Mouse (Mus musculus) MEL (cell line): ENCODE measurements around the gene Dgke. TPM values are rescaled to one million over a fixed set of nuclear protein-coding genes. Genes with fewer than 3 reads are reported as not detected.

Experiments
- DNase-seq: peaks from one replicate; pipeline ENCODE4 v3.0.0; 2011; ENCODE audit warnings: low read depth, low spot score
- H3K27ac ChIP-seq: 2 replicates; pipeline ENCODE4 v1.5.1; 2012; ENCODE audit warnings: low read depth, mild to moderate bottlenecking, control low read depth, low read length, moderate library complexity; ENCODE audit not compliant: control insufficient read depth
- H3K27me3 ChIP-seq, 2 experiments: fragments of 150-350 bp in 1 of 2; sonication (generic) in 1 of 2; 2 replicates each; pipeline ENCODE4 v1.6.1; 2012; ENCODE audit warnings: low read length in 2 of 2, mild to moderate bottlenecking in 2 of 2, improper control_type of control experiment in 1 of 2, moderate library complexity in 1 of 2; ENCODE audit not compliant: insufficient read depth in 2 of 2, control insufficient read depth in 1 of 2
- H3K36me3 ChIP-seq, 2 experiments: 2 replicates each; pipeline ENCODE4 v1.6.1; 2012 to 2014; ENCODE audit warnings: low read length in 2 of 2, improper control_type of control experiment in 1 of 2, inconsistent platforms in 1 of 2, mild to moderate bottlenecking in 1 of 2; ENCODE audit not compliant: insufficient read depth in 2 of 2, control insufficient read depth in 1 of 2
- H3K4me1 ChIP-seq, 2 experiments: fragments of 150-350 bp in 1 of 2; sonication (generic) in 1 of 2; 2 replicates each; pipeline ENCODE4 v1.6.1; 2012; ENCODE audit warnings: low read length in 2 of 2, improper control_type of control experiment in 1 of 2, mild to moderate bottlenecking in 1 of 2; ENCODE audit not compliant: insufficient read depth in 2 of 2, control insufficient read depth in 1 of 2
- H3K4me3 ChIP-seq, 2 experiments: fragments of 150-350 bp in 1 of 2; sonication (generic) in 1 of 2; 2 replicates each; pipeline ENCODE4 v1.5.1; 2012; ENCODE audit warnings: low read depth in 2 of 2, low read length in 2 of 2, mild to moderate bottlenecking in 2 of 2, moderate library complexity in 2 of 2, control low read depth in 1 of 2, improper control_type of control experiment in 1 of 2; ENCODE audit not compliant: control insufficient read depth in 1 of 2, insufficient read depth in 1 of 2
- H3K79me2 ChIP-seq: 2 replicates; pipeline ENCODE4 v1.6.1; 2012; ENCODE audit warnings: mild to moderate bottlenecking, low read length, moderate library complexity; ENCODE audit not compliant: control insufficient read depth, poor library complexity, insufficient read depth
- H3K9ac ChIP-seq: 2 replicates; pipeline ENCODE4 v1.6.1; 2012; ENCODE audit warnings: low read depth, mild to moderate bottlenecking, control low read depth, low read length, moderate library complexity; ENCODE audit not compliant: control insufficient read depth, poor library complexity, severe bottlenecking
- H3K9me3 ChIP-seq: fragments of 150-350 bp; sonication (generic); replicated peaks from 2 replicates; pipeline ENCODE4 v1.6.1; 2012; ENCODE audit warnings: mild to moderate bottlenecking, low read length, improper control_type of control experiment, moderate library complexity; ENCODE audit not compliant: insufficient read depth
- CHD1 ChIP-seq: IDR thresholded peaks from 2 replicates; pipeline ENCODE4 v1.6.1; 2012; ENCODE audit warnings: low read depth, mild to moderate bottlenecking, inconsistent platforms, low read length, improper control_type of control experiment
- CHD2 ChIP-seq: IDR thresholded peaks from 2 replicates; pipeline ENCODE4 v1.6.1; 2011; ENCODE audit warnings: low read length, improper control_type of control experiment
- CTCF ChIP-seq, 3 experiments: IDR thresholded peaks in 2 of 3; conservative IDR thresholded peaks in 1 of 3; 2 replicates each; pipeline ENCODE4 v1.5.1; 2011 to 2012; ENCODE audit warnings: low read length in 3 of 3, low read depth in 2 of 3, mild to moderate bottlenecking in 2 of 3, improper control_type of control experiment in 1 of 3, inconsistent platforms in 1 of 3, mixed read lengths in 1 of 3, moderate library complexity in 1 of 3; ENCODE audit not compliant: control insufficient read depth in 1 of 3, insufficient read depth in 1 of 3, poor library complexity in 1 of 3, severe bottlenecking in 1 of 3
- E2F4 ChIP-seq: IDR thresholded peaks from 2 replicates; pipeline ENCODE4 v1.6.1; 2011; ENCODE audit warnings: low read depth, low read length, improper control_type of control experiment, borderline replicate concordance
- ETS1 ChIP-seq: IDR thresholded peaks from 2 replicates; pipeline ENCODE4 v1.6.1; 2012; ENCODE audit warnings: low read depth, mild to moderate bottlenecking, inconsistent platforms, low read length, improper control_type of control experiment, moderate library complexity
- MAX ChIP-seq: IDR thresholded peaks from 2 replicates; pipeline ENCODE4 v1.6.1; 2011; ENCODE audit warnings: low read length, improper control_type of control experiment
- MAZ ChIP-seq: IDR thresholded peaks from 2 replicates; pipeline ENCODE4 v1.6.1; 2012; ENCODE audit warnings: low read depth, mild to moderate bottlenecking, inconsistent platforms, low read length, improper control_type of control experiment
- MEF2A ChIP-seq: IDR thresholded peaks from 2 replicates; pipeline ENCODE4 v1.6.1; 2014; ENCODE audit warnings: low read depth, mild to moderate bottlenecking, inconsistent platforms, low read length, improper control_type of control experiment; ENCODE audit not compliant: poor library complexity, insufficient replicate concordance, severe bottlenecking; ENCODE audit errors: extremely low read depth
- MXI1 ChIP-seq: IDR thresholded peaks from 2 replicates; pipeline ENCODE4 v1.6.1; 2011; ENCODE audit warnings: mild to moderate bottlenecking, low read depth, low read length, improper control_type of control experiment
- MYB ChIP-seq: IDR thresholded peaks from 2 replicates; pipeline ENCODE4 v1.6.1; 2011; ENCODE audit warnings: mild to moderate bottlenecking, low read depth, low read length, improper control_type of control experiment
- POLR2A ChIP-seq, 2 experiments: IDR thresholded peaks; 2 replicates each; pipeline ENCODE4 v1.6.1; 2011 to 2012; ENCODE audit warnings: low read length in 2 of 2, mild to moderate bottlenecking in 2 of 2, control low read depth in 1 of 2, improper control_type of control experiment in 1 of 2, low read depth in 1 of 2, moderate library complexity in 1 of 2; ENCODE audit not compliant: control insufficient read depth in 1 of 2, insufficient read depth in 1 of 2, poor library complexity in 1 of 2
- SIN3A ChIP-seq: IDR thresholded peaks from 2 replicates; pipeline ENCODE4 v1.6.1; 2012; ENCODE audit warnings: low read length, improper control_type of control experiment, inconsistent platforms
- SMC3 ChIP-seq: IDR thresholded peaks from 2 replicates; pipeline ENCODE4 v1.6.1; 2011; ENCODE audit warnings: low read depth, low read length, improper control_type of control experiment
- UBTF ChIP-seq: IDR thresholded peaks from 2 replicates; pipeline ENCODE4 v1.6.1; 2012; ENCODE audit warnings: low read depth, mild to moderate bottlenecking, inconsistent platforms, low read length, improper control_type of control experiment, moderate library complexity, borderline replicate concordance; ENCODE audit not compliant: insufficient read depth
- USF2 ChIP-seq, 2 experiments: IDR thresholded peaks; 2 replicates each; pipeline ENCODE4 v1.6.1; 2011 to 2012; ENCODE audit warnings: improper control_type of control experiment in 2 of 2, low read length in 2 of 2, borderline replicate concordance in 1 of 2, inconsistent platforms in 1 of 2, low read depth in 1 of 2, mild to moderate bottlenecking in 1 of 2; ENCODE audit not compliant: insufficient read depth in 1 of 2
- ZC3H11A ChIP-seq: IDR thresholded peaks from 2 replicates; pipeline ENCODE4 v1.6.1; 2012; ENCODE audit warnings: low read depth, mild to moderate bottlenecking, inconsistent platforms, low read length, improper control_type of control experiment
- ZMIZ1 ChIP-seq: IDR thresholded peaks from 2 replicates; pipeline ENCODE4 v1.6.1; 2012; ENCODE audit warnings: low read depth, mild to moderate bottlenecking, inconsistent platforms, low read length, improper control_type of control experiment, moderate library complexity
- polyA plus RNA-seq, 2 experiments: library from polyadenylated mRNA; stranded (reverse) in 1 of 2; unstranded in 1 of 2; fragments of >175 nt in 1 of 2; fragments of >200 nt in 1 of 2; gene quantifications; 2 replicates each; pipeline versions ENCODE4 v1.2.1 to v1.2.4; 2012; ENCODE audit warnings: low replicate concordance in 2 of 2, low read depth in 1 of 2; ENCODE audit not compliant: insufficient read length in 2 of 2, insufficient read depth in 1 of 2, missing spikeins in 1 of 2
- total RNA-seq: library from RNA; depleted of rRNA; stranded (reverse); fragments of 300-350 nt; gene quantifications from 2 replicates; pipeline ENCODE4 v1.2.3, GENCODE M21; 2012; rRNA removed

Gene Dgke
- total RNA-seq = 4.7 and 5.2 TPM in 2 replicates
- 1 to 10 TPM in 1 of 2 experiments, not detected in 1; 6.4 TPM for polyA plus RNA-seq

- H3K79me2 ChIP-seq = no peaks in the 10 kb centered on the region
- no peaks in the 10 kb centered on the region for H3K9me3 ChIP-seq
- no peak for DNase-seq
- no peaks in the 10 kb centered on the region for H3K4me1 ChIP-seq
- no peak within 1 kb of the TSS for H3K9ac ChIP-seq
- peaks cover 0 to 6% of the 10 kb centered on the region in 2 experiments; a peak in 2 of 4 replicates for H3K36me3 ChIP-seq
- H3K4me3 ChIP-seq = no peak within 1 kb of the TSS
- TF ChIP-seq MEF2A (no peak), ZC3H11A (no peak), MAX (no peak), SMC3 (no peak), SIN3A (no peak), MAZ (no peak), ZMIZ1 (no peak), ETS1 (no peak), CTCF (IDR thresholded peaks at IDR 0.05 in 2 of 3, conservative IDR thresholded peaks at IDR 0.05 in 1 of 3; ENCODE audit: control insufficient read depth in 1 of 3, insufficient read depth in 1 of 3, low read depth in 2 of 3, low read length in 3 of 3, poor library complexity in 1 of 3, severe bottlenecking in 1 of 3) (no peak), CHD1 (no peak), CHD2 (no peak), MXI1 (no peak), MYB (no peak), UBTF (no peak), USF2 (IDR thresholded peaks at IDR 0.05; ENCODE audit: borderline replicate concordance in 1 of 2, insufficient read depth in 1 of 2, low read depth in 1 of 2, low read length in 2 of 2) (no peak), E2F4 (no peak)
- H3K27ac ChIP-seq = no peak within 1 kb of the TSS
- H3K27me3 ChIP-seq = no peaks in the 10 kb centered on the region
Observed at GRCm38 (mm10) chr11:89066750-89067149, at the start of gene Dgke. Gene Dgke (minus strand): TSS chr11:89066850.

- DNase-seq = no peak
- Histone ChIP-seq H3K9ac (no peak overlapping the region), H3K36me3 (no peaks in the 10 kb centered on the region), H3K4me3 (no peak overlapping the region), H3K27me3 (no peaks in the 10 kb centered on the region; a peak in 1 of 4 replicates), H3K9me3 (no peaks in the 10 kb centered on the region), H3K79me2 (no peaks in the 10 kb centered on the region), H3K27ac (no peak overlapping the region), H3K4me1 (no peaks in the 10 kb centered on the region)
- TF ChIP-seq POLR2A (IDR thresholded peaks at IDR 0.05; ENCODE audit: control insufficient read depth in 1 of 2, insufficient read depth in 1 of 2, low read depth in 1 of 2, low read length in 2 of 2, poor library complexity in 1 of 2) (no peak), USF2 (IDR thresholded peaks at IDR 0.05; ENCODE audit: borderline replicate concordance in 1 of 2, insufficient read depth in 1 of 2, low read depth in 1 of 2, low read length in 2 of 2) (no peak)
Observed at GRCm38 (mm10) chr11:89107180-89107807, 40.6 kb upstream of the Dgke start.
